Mouse (Mus musculus) retina, postnatal 1 day (tissue): ENCODE results near the gene Btg3.

Source experiments
- DNase-seq: peaks from one replicate; pipeline ENCODE4 v3.0.0-alpha.2; 2012

Btg3 gene

GRCm38 (mm10) chr16:78301183-78301830 lies 75.7 kb downstream of the Btg3 start, which contains the start of gene Cxadr:
Gene Cxadr (plus strand): TSS chr16:78301489.
- DNase-seq = peak; percentile 87

DNA sequence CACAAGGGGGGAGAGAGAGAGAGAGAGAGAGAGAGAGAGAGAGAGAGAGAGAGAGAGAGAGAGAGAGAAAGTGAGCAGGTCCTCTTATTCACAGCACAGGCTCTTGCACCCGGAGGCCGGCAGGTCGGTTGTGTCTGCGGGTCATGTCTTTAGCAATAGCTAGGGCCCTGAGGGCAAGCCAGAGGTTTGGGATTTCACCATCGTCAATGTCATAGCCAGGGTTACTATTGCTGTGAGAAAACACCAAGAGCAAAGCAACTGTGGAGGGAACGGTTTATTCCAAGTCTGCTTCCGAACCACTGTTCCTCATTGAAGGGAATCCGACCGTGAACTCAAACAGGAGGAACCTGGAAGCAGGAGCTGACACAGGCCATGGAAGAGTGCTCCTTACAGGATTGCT lies 80.9 kb downstream of the Btg3 start:
- DNase-seq = no peak

GRCm38 (mm10) chr16:78295601-78296000 lies 81.4 kb downstream of the Btg3 start:
- no peak for DNase-seq

GRCm38 (mm10) chr16:78294606-78295275 lies 82.3 kb downstream of the Btg3 start:
- DNase-seq = no peak

- DNase-seq = no peak
Measured at GRCm38 (mm10) chr16:78294051-78294450, 82.9 kb downstream of the Btg3 start.

- DNase-seq = no peak
Measured at GRCm38 (mm10) chr16:78283231-78283630, 93.8 kb downstream of the Btg3 start.
